Mouse (Mus musculus) lung, embryonic 15.5 days (tissue): ENCODE results near the gene Ccdc71. TPM values are rescaled to one million over a fixed set of nuclear protein-coding genes. Genes with fewer than 3 reads are reported as not detected.

Experiments used
- polyA plus RNA-seq: library from polyadenylated mRNA; unstranded; fragments of >200 nt; fragmentation: Nextera tagmentation; extraction: Ambion mirVana; gene quantifications from 2 replicates; pipeline ENCODE4 v1.2.1, GENCODE M21; 2015

The Ccdc71 gene
- polyA plus RNA-seq, 1 experiment from 2014 or later = 56.6 TPM

Other genes with a start within 250 kb of the Ccdc71 start
- gene Dag1, start 196.6 kb upstream of the Ccdc71 start, polyA plus RNA-seq = 100 and 110 TPM in 2 replicates
- gene Nicn1, start 170.1 kb upstream of the Ccdc71 start, polyA plus RNA-seq = 32.5 and 37.2 TPM in 2 replicates
- gene Amt, start 163.7 kb upstream of the Ccdc71 start, polyA plus RNA-seq = 19.7 and 20.5 TPM in 2 replicates
- gene Rhoa, start 154.4 kb upstream of the Ccdc71 start, polyA plus RNA-seq = 484 and 512 TPM in 2 replicates
- 29.6 and 35.5 TPM in 2 replicates for gene Tcta, start 154.4 kb upstream of the Ccdc71 start, polyA plus RNA-seq
- 654 and 708 TPM in 2 replicates for gene Gpx1, start 121.6 kb upstream of the Ccdc71 start, polyA plus RNA-seq
- 99.6 and 107 TPM in 2 replicates for gene Usp4, start 112.7 kb upstream of the Ccdc71 start, polyA plus RNA-seq
- gene 1700102P08Rik, start 67.7 kb upstream of the Ccdc71 start, polyA plus RNA-seq = 0.39 and 0.40 TPM in 2 replicates
- gene Ccdc36, start 32.0 kb upstream of the Ccdc71 start, polyA plus RNA-seq = 2.4 and 2.6 TPM in 2 replicates
- not detected in 2 replicates for gene BC048562, start 24.0 kb upstream of the Ccdc71 start, polyA plus RNA-seq
- gene Klhdc8b, start 1.1 kb downstream of the Ccdc71 start, polyA plus RNA-seq = 67.2 and 75.3 TPM in 2 replicates
- gene Lamb2, start 19.2 kb downstream of the Ccdc71 start, polyA plus RNA-seq = 66.9 and 74.4 TPM in 2 replicates
- gene Usp19, start 30.1 kb downstream of the Ccdc71 start, polyA plus RNA-seq = 61.9 and 68.5 TPM in 2 replicates
- 89.4 and 108 TPM in 2 replicates for gene Qars, start 47.2 kb downstream of the Ccdc71 start, polyA plus RNA-seq
- gene Qrich1, start 56.3 kb downstream of the Ccdc71 start, polyA plus RNA-seq = 115 and 120 TPM in 2 replicates
- 178 TPM in 2 replicates for gene Impdh2, start 99.8 kb downstream of the Ccdc71 start, polyA plus RNA-seq
- gene Ndufaf3, start 106.9 kb downstream of the Ccdc71 start, polyA plus RNA-seq = 49.2 and 49.4 TPM in 2 replicates
- gene Dalrd3, start 109.4 kb downstream of the Ccdc71 start, polyA plus RNA-seq = 139 and 150 TPM in 2 replicates
- 131 and 134 TPM in 2 replicates for gene Wdr6, start 118.2 kb downstream of the Ccdc71 start, polyA plus RNA-seq
- gene P4htm, start 137.1 kb downstream of the Ccdc71 start, polyA plus RNA-seq = 7.7 and 7.9 TPM in 2 replicates
- gene Arih2, start 188.9 kb downstream of the Ccdc71 start, polyA plus RNA-seq = 44.8 and 46.6 TPM in 2 replicates
- gene Slc25a20, start 201.6 kb downstream of the Ccdc71 start, polyA plus RNA-seq = 45.0 and 46.0 TPM in 2 replicates
- gene Prkar2a, start 228.8 kb downstream of the Ccdc71 start, polyA plus RNA-seq = 23.6 and 24.5 TPM in 2 replicates